Mouse (Mus musculus) left cerebral cortex, postnatal 10 days (tissue): Measurements from ENCODE around the gene Dusp16. TPM values are rescaled to one million over a fixed set of nuclear protein-coding genes. Genes with fewer than 3 reads are reported as not detected.

ENCODE experiments used
- DNase-seq, 2 experiments: peaks; one replicate each; pipeline ENCODE4 v3.0.0; 2021 to 2022; ENCODE audit warnings: low spot score in 2 of 2, mixed read lengths in 1 of 2; ENCODE audit errors: extremely low spot score in 1 of 2
- intact Hi-C: fragments of 180-260 bp; cut with DNase I; formaldehyde crosslinking; loops from one replicate; pipeline ENCODE4 v1.15.1; 2025
- total RNA-seq, 2 experiments: library from RNA; stranded (reverse); gene quantifications; 2 replicates each; pipeline ENCODE4 v1.2.3; 2021

The Dusp16 gene
- total RNA-seq, 2 experiments from 2014 or later: 5.6 to 6.6 TPM

GRCm38 (mm10) chr6:134751883-134752647 is 40.4 kb downstream of the Dusp16 start:
- DNase-seq: no peak
- intact Hi-C loops: no loop called here

GRCm38 (mm10) chr6:134751087-134751486 is 41.3 kb downstream of the Dusp16 start:
- no peak for DNase-seq
- intact Hi-C loops: no loop called here

- intact Hi-C loops: no loop called here
- DNase-seq: no peak
Observed at GRCm38 (mm10) chr6:134748126-134748525, 44.3 kb downstream of the Dusp16 start.

- intact Hi-C loops: no loop called here
- no peak for DNase-seq
Observed at GRCm38 (mm10) chr6:134745876-134746275, 46.5 kb downstream of the Dusp16 start.

GRCm38 (mm10) chr6:134743568-134743967 is 48.9 kb downstream of the Dusp16 start:
- no peak for DNase-seq
- intact Hi-C loops: no loop called here

GRCm38 (mm10) chr6:134736853-134737252 is 55.6 kb downstream of the Dusp16 start:
- intact Hi-C loops: no loop called here
- no peak for DNase-seq

GRCm38 (mm10) chr6:134733800-134734221 is 58.6 kb downstream of the Dusp16 start:
- intact Hi-C loops: no loop called here
- DNase-seq: no peak

GRCm38 (mm10) chr6:134732813-134733212 is 59.6 kb downstream of the Dusp16 start:
- intact Hi-C loops: no loop called here

GRCm38 (mm10) chr6:134730978-134731377 is 61.4 kb downstream of the Dusp16 start:
- DNase-seq: no peak
- intact Hi-C loops: no loop called here

More at GRCm38 (mm10) chr6:134732813-134733212, 59.6 kb downstream of the Dusp16 start:
- no peak for DNase-seq

- intact Hi-C loops: no loop called here
Observed at GRCm38 (mm10) chr6:134725406-134725805, 67.0 kb downstream of the Dusp16 start.

GRCm38 (mm10) chr6:134723833-134724553 is 68.4 kb downstream of the Dusp16 start:
- intact Hi-C loops: no loop called here
- DNase-seq: no peak

More at GRCm38 (mm10) chr6:134725406-134725805, 67.0 kb downstream of the Dusp16 start:
- no peak for DNase-seq

GRCm38 (mm10) chr6:134723326-134723725 is 69.1 kb downstream of the Dusp16 start:
- DNase-seq: no peak
- intact Hi-C loops: no loop called here

GRCm38 (mm10) chr6:134722906-134723305 is 69.5 kb downstream of the Dusp16 start:
- intact Hi-C loops: no loop called here
- no peak for DNase-seq

- intact Hi-C loops: no loop called here
- no peak for DNase-seq
Observed at GRCm38 (mm10) chr6:134721729-134722269, 70.6 kb downstream of the Dusp16 start.

GRCm38 (mm10) chr6:134720150-134720549 is 72.3 kb downstream of the Dusp16 start:
- intact Hi-C loops: no loop called here
- DNase-seq: no peak

- intact Hi-C loops: no loop called here
- no peak for DNase-seq
Observed at GRCm38 (mm10) chr6:134719156-134719555, 73.3 kb downstream of the Dusp16 start.

- intact Hi-C loops: no loop called here
- no peak for DNase-seq
Observed at GRCm38 (mm10) chr6:134718668-134719065, 73.8 kb downstream of the Dusp16 start.

- intact Hi-C loops: no loop called here
- DNase-seq: no peak
Observed at GRCm38 (mm10) chr6:134717886-134718667, 74.3 kb downstream of the Dusp16 start.

- DNase-seq: no peak
- intact Hi-C loops: no loop called here
Observed at GRCm38 (mm10) chr6:134716168-134716587, 76.2 kb downstream of the Dusp16 start.
